Mouse (Mus musculus) heart, adult 18-20 months (tissue): ENCODE measurements around the gene Psmd9. TPM values are rescaled to one million over a fixed set of nuclear protein-coding genes. Genes with fewer than 3 reads are reported as not detected.

Experiments
- DNase-seq, 2 experiments: peaks; one replicate each; pipeline ENCODE4 v3.0.0; 2021 to 2022; ENCODE audit warnings: mixed read lengths in 1 of 2
- total RNA-seq, 2 experiments: library from RNA; stranded (reverse); gene quantifications; 2 replicates each; pipeline ENCODE4 v1.2.3; 2021

Gene Psmd9
- total RNA-seq, 2 experiments from 2014 or later = 12.9 to 17.0 TPM

- peak; percentile 92 to 94 for DNase-seq
Measured at GRCm38 (mm10) chr5:123137044-123137909, 31.9 kb upstream of the Psmd9 start.

GRCm38 (mm10) chr5:123137910-123138229 is 31.3 kb upstream of the Psmd9 start:
- no peak for DNase-seq

- DNase-seq = peak; percentile 83 to 89
Measured at GRCm38 (mm10) chr5:123138230-123138911, 30.8 kb upstream of the Psmd9 start.

- peak; percentile 92 to 93 for DNase-seq
Measured at GRCm38 (mm10) chr5:123138953-123139721, 30.1 kb upstream of the Psmd9 start.

GRCm38 (mm10) chr5:123139722-123140627 is 29.2 kb upstream of the Psmd9 start:
- peak in 1 of 2 experiments; percentile 78 for DNase-seq

- DNase-seq = peak; percentile 97
Measured at GRCm38 (mm10) chr5:123140694-123141554, 28.3 kb upstream of the Psmd9 start.

- DNase-seq = no peak
Measured at GRCm38 (mm10) chr5:123141555-123142160, 27.6 kb upstream of the Psmd9 start.

- DNase-seq = peak; percentile 75 to 80
Measured at GRCm38 (mm10) chr5:123142161-123143157, 26.8 kb upstream of the Psmd9 start, which contains the start of gene Setd1b. Gene Setd1b (plus strand): TSS chr5:123142193.

GRCm38 (mm10) chr5:123143251-123143970 is 25.8 kb upstream of the Psmd9 start:
- DNase-seq = peak; percentile 47 to 75

- DNase-seq = peak in 1 of 2 experiments; percentile 44
Measured at GRCm38 (mm10) chr5:123143971-123144745, 25.1 kb upstream of the Psmd9 start.

GRCm38 (mm10) chr5:123144746-123145590 is 24.2 kb upstream of the Psmd9 start:
- DNase-seq = no peak

- no peak for DNase-seq
Measured at GRCm38 (mm10) chr5:123146357-123146756, 22.9 kb upstream of the Psmd9 start.

- no peak for DNase-seq
Measured at GRCm38 (mm10) chr5:123147569-123147968, 21.6 kb upstream of the Psmd9 start.

GRCm38 (mm10) chr5:123148073-123148722 is 21.0 kb upstream of the Psmd9 start:
- no peak for DNase-seq
